Mouse (Mus musculus): ENCODE results near the gene Ube2e1.

- no peak for TF ChIP-seq CTCF (IDR thresholded peaks at IDR 0.05; ENCODE audit: low read depth)
- TF ChIP-seq EP300 (IDR thresholded peaks at IDR 0.05; ENCODE audit: low read depth), result no peak
These were observed 44.3 kb downstream of the Ube2e1 start for GRCm38 (mm10) chr14:18287391-18287790.
